Mouse (Mus musculus) MEL (cell line): Measurements from ENCODE around the gene Relb. TPM values are rescaled to one million over a fixed set of nuclear protein-coding genes. Genes with fewer than 3 reads are reported as not detected.

ENCODE experiments used
- DNase-seq: peaks from one replicate; pipeline ENCODE4 v3.0.0; 2011; ENCODE audit warnings: low read depth, low spot score
- H3K27ac ChIP-seq: 2 replicates; pipeline ENCODE4 v1.5.1; 2012; ENCODE audit warnings: low read depth, mild to moderate bottlenecking, control low read depth, low read length, moderate library complexity; ENCODE audit not compliant: control insufficient read depth
- H3K27me3 ChIP-seq, 2 experiments: fragments of 150-350 bp in 1 of 2; sonication (generic) in 1 of 2; 2 replicates each; pipeline ENCODE4 v1.6.1; 2012; ENCODE audit warnings: low read length in 2 of 2, mild to moderate bottlenecking in 2 of 2, improper control_type of control experiment in 1 of 2, moderate library complexity in 1 of 2; ENCODE audit not compliant: insufficient read depth in 2 of 2, control insufficient read depth in 1 of 2
- H3K36me3 ChIP-seq, 2 experiments: 2 replicates each; pipeline ENCODE4 v1.6.1; 2012 to 2014; ENCODE audit warnings: low read length in 2 of 2, improper control_type of control experiment in 1 of 2, inconsistent platforms in 1 of 2, mild to moderate bottlenecking in 1 of 2; ENCODE audit not compliant: insufficient read depth in 2 of 2, control insufficient read depth in 1 of 2
- H3K4me1 ChIP-seq, 2 experiments: fragments of 150-350 bp in 1 of 2; sonication (generic) in 1 of 2; 2 replicates each; pipeline ENCODE4 v1.6.1; 2012; ENCODE audit warnings: low read length in 2 of 2, improper control_type of control experiment in 1 of 2, mild to moderate bottlenecking in 1 of 2; ENCODE audit not compliant: insufficient read depth in 2 of 2, control insufficient read depth in 1 of 2
- H3K4me3 ChIP-seq, 2 experiments: fragments of 150-350 bp in 1 of 2; sonication (generic) in 1 of 2; 2 replicates each; pipeline ENCODE4 v1.5.1; 2012; ENCODE audit warnings: low read depth in 2 of 2, low read length in 2 of 2, mild to moderate bottlenecking in 2 of 2, moderate library complexity in 2 of 2, control low read depth in 1 of 2, improper control_type of control experiment in 1 of 2; ENCODE audit not compliant: control insufficient read depth in 1 of 2, insufficient read depth in 1 of 2
- H3K79me2 ChIP-seq: 2 replicates; pipeline ENCODE4 v1.6.1; 2012; ENCODE audit warnings: mild to moderate bottlenecking, low read length, moderate library complexity; ENCODE audit not compliant: control insufficient read depth, poor library complexity, insufficient read depth
- H3K9ac ChIP-seq: 2 replicates; pipeline ENCODE4 v1.6.1; 2012; ENCODE audit warnings: low read depth, mild to moderate bottlenecking, control low read depth, low read length, moderate library complexity; ENCODE audit not compliant: control insufficient read depth, poor library complexity, severe bottlenecking
- H3K9me3 ChIP-seq: fragments of 150-350 bp; sonication (generic); replicated peaks from 2 replicates; pipeline ENCODE4 v1.6.1; 2012; ENCODE audit warnings: mild to moderate bottlenecking, low read length, improper control_type of control experiment, moderate library complexity; ENCODE audit not compliant: insufficient read depth
- CHD1 ChIP-seq: IDR thresholded peaks from 2 replicates; pipeline ENCODE4 v1.6.1; 2012; ENCODE audit warnings: low read depth, mild to moderate bottlenecking, inconsistent platforms, low read length, improper control_type of control experiment
- CHD2 ChIP-seq: IDR thresholded peaks from 2 replicates; pipeline ENCODE4 v1.6.1; 2011; ENCODE audit warnings: low read length, improper control_type of control experiment
- E2F4 ChIP-seq: IDR thresholded peaks from 2 replicates; pipeline ENCODE4 v1.6.1; 2011; ENCODE audit warnings: low read depth, low read length, improper control_type of control experiment, borderline replicate concordance
- JUND ChIP-seq: IDR thresholded peaks from 2 replicates; pipeline ENCODE4 v1.6.1; 2011; ENCODE audit warnings: low read depth, mild to moderate bottlenecking, improper control_type of control experiment, low read length
- KAT2A ChIP-seq: conservative IDR thresholded peaks from 2 replicates; pipeline ENCODE4 v1.6.1; 2012; ENCODE audit warnings: low read depth, low read length, improper control_type of control experiment, inconsistent platforms
- MAX ChIP-seq: IDR thresholded peaks from 2 replicates; pipeline ENCODE4 v1.6.1; 2011; ENCODE audit warnings: low read length, improper control_type of control experiment
- MAZ ChIP-seq: IDR thresholded peaks from 2 replicates; pipeline ENCODE4 v1.6.1; 2012; ENCODE audit warnings: low read depth, mild to moderate bottlenecking, inconsistent platforms, low read length, improper control_type of control experiment
- NELFE ChIP-seq: IDR thresholded peaks from 2 replicates; pipeline ENCODE4 v1.6.1; 2011; ENCODE audit warnings: low read depth, low read length, improper control_type of control experiment
- TCF12 ChIP-seq: IDR thresholded peaks from 2 replicates; pipeline ENCODE4 v1.6.1; 2014; ENCODE audit warnings: low read depth, mild to moderate bottlenecking, inconsistent platforms, low read length, improper control_type of control experiment, moderate library complexity
- ZMIZ1 ChIP-seq: IDR thresholded peaks from 2 replicates; pipeline ENCODE4 v1.6.1; 2012; ENCODE audit warnings: low read depth, mild to moderate bottlenecking, inconsistent platforms, low read length, improper control_type of control experiment, moderate library complexity
- polyA plus RNA-seq, 2 experiments: library from polyadenylated mRNA; stranded (reverse) in 1 of 2; unstranded in 1 of 2; fragments of >175 nt in 1 of 2; fragments of >200 nt in 1 of 2; gene quantifications; 2 replicates each; pipeline versions ENCODE4 v1.2.1 to v1.2.4; 2012; ENCODE audit warnings: low replicate concordance in 2 of 2, low read depth in 1 of 2; ENCODE audit not compliant: insufficient read length in 2 of 2, insufficient read depth in 1 of 2, missing spikeins in 1 of 2
- total RNA-seq: library from RNA; depleted of rRNA; stranded (reverse); fragments of 300-350 nt; gene quantifications from 2 replicates; pipeline ENCODE4 v1.2.3, GENCODE M21; 2012

The Relb gene
- total and polyA plus RNA-seq, 3 experiments, result 6.2 to 7.7 TPM; not detected in 1

- DNase-seq, result no peak
- H3K36me3 ChIP-seq, result no peaks in the 10 kb centered on the region; a peak in 1 of 4 replicates
- H3K27ac ChIP-seq, result no peak within 1 kb of the TSS
- no peaks in the 10 kb centered on the region; a peak in 1 of 4 replicates for H3K4me1 ChIP-seq
- no peak within 1 kb of the TSS for H3K9ac ChIP-seq
- no peak for TF ChIP-seq E2F4
- TF ChIP-seq KAT2A, result no peak
- no peak for TF ChIP-seq TCF12
- no peak for TF ChIP-seq MAZ
- TF ChIP-seq NELFE, result no peak
- no peak for TF ChIP-seq MAX
- TF ChIP-seq ZMIZ1, result no peak
- TF ChIP-seq CHD2, result no peak
- no peak for TF ChIP-seq CHD1
- H3K27me3 ChIP-seq, result no peaks in the 10 kb centered on the region
- H3K79me2 ChIP-seq, result no peaks in the 10 kb centered on the region
- no peaks in the 10 kb centered on the region for H3K9me3 ChIP-seq
- no peak within 1 kb of the TSS for H3K4me3 ChIP-seq
Measured at GRCm38 (mm10) chr7:19677872-19678271, 48.6 kb upstream of the Relb start, which contains the start of gene Apoc2. Apoc2 (minus strand) TSS chr7:19677941.

GRCm38 (mm10) chr7:19676662-19677061 lies 47.4 kb upstream of the Relb start:
- H3K9me3 ChIP-seq, result no peaks in the 10 kb centered on the region
- no peaks in the 10 kb centered on the region for H3K27me3 ChIP-seq
- H3K4me1 ChIP-seq, result no peaks in the 10 kb centered on the region; a peak in 1 of 4 replicates
- H3K4me3 ChIP-seq, result no peak overlapping the region
- H3K9ac ChIP-seq, result no peak overlapping the region
- no peak for DNase-seq
- H3K79me2 ChIP-seq, result no peaks in the 10 kb centered on the region
- no peak for TF ChIP-seq JUND
- no peaks in the 10 kb centered on the region for H3K36me3 ChIP-seq
- H3K27ac ChIP-seq, result no peak overlapping the region

GRCm38 (mm10) chr7:19675824-19676223 lies 46.6 kb upstream of the Relb start:
- no peak overlapping the region for H3K9ac ChIP-seq
- no peak for DNase-seq
- no peaks in the 10 kb centered on the region for H3K27me3 ChIP-seq
- no peaks in the 10 kb centered on the region for H3K36me3 ChIP-seq
- no peaks in the 10 kb centered on the region for H3K9me3 ChIP-seq
- no peaks in the 10 kb centered on the region; a peak in 1 of 4 replicates for H3K4me1 ChIP-seq
- no peaks in the 10 kb centered on the region for H3K79me2 ChIP-seq
- no peak overlapping the region for H3K4me3 ChIP-seq
- no peak overlapping the region for H3K27ac ChIP-seq
- TF ChIP-seq CHD1, result no peak
- no peak for TF ChIP-seq MAX
- TF ChIP-seq KAT2A, result no peak
